Mouse (Mus musculus): ENCODE measurements around the gene Tm4sf20.

The Tm4sf20 gene

GRCm38 (mm10) chr1:82779388-82779966 lies 11.2 kb upstream of the Tm4sf20 start:
- DNase-seq (ENCODE audit: low spot score in 2 of 2) = no peak

- DNase-seq (ENCODE audit: low spot score in 2 of 2) = no peak
Measured at GRCm38 (mm10) chr1:82775293-82775692, 7.0 kb upstream of the Tm4sf20 start.

- no peak for DNase-seq (ENCODE audit: low spot score in 2 of 2)
Measured at GRCm38 (mm10) chr1:82773208-82773607, 4.9 kb upstream of the Tm4sf20 start.

GRCm38 (mm10) chr1:82772428-82772827 lies 4.2 kb upstream of the Tm4sf20 start:
- no peak for DNase-seq (ENCODE audit: low spot score in 2 of 2)

- no peak for DNase-seq (ENCODE audit: low spot score in 2 of 2)
Measured at GRCm38 (mm10) chr1:82771022-82771586, 2.8 kb upstream of the Tm4sf20 start, which contains the start of gene Gm47791. Gene Gm47791, minus strand, starts transcription at chr1:82771243.

- DNase-seq (ENCODE audit: low spot score in 2 of 2) = no peak
Measured at GRCm38 (mm10) chr1:82766641-82767040, 1.6 kb downstream of the Tm4sf20 start.

GRCm38 (mm10) chr1:82766227-82766626 lies 2.0 kb downstream of the Tm4sf20 start:
- DNase-seq (ENCODE audit: low spot score in 2 of 2) = no peak

GRCm38 (mm10) chr1:82762274-82762673 lies 6.0 kb downstream of the Tm4sf20 start:
- no peak for DNase-seq (ENCODE audit: low spot score in 2 of 2)

GRCm38 (mm10) chr1:82761454-82762169 lies 6.6 kb downstream of the Tm4sf20 start:
- no peak for DNase-seq (ENCODE audit: low spot score in 2 of 2)

- DNase-seq (ENCODE audit: low spot score in 2 of 2) = no peak
Measured at GRCm38 (mm10) chr1:82759520-82759919, 8.7 kb downstream of the Tm4sf20 start.

GRCm38 (mm10) chr1:82747714-82748452 lies 20.4 kb downstream of the Tm4sf20 start:
- no peak for DNase-seq (ENCODE audit: low spot score in 2 of 2)

GRCm38 (mm10) chr1:82746408-82746807 lies 21.9 kb downstream of the Tm4sf20 start:
- DNase-seq (ENCODE audit: low spot score in 2 of 2) = no peak

GRCm38 (mm10) chr1:82743962-82744361 lies 24.3 kb downstream of the Tm4sf20 start:
- DNase-seq (ENCODE audit: low spot score in 2 of 2) = no peak

GRCm38 (mm10) chr1:82741539-82741938 lies 26.7 kb downstream of the Tm4sf20 start:
- DNase-seq (ENCODE audit: low spot score in 2 of 2) = no peak

GRCm38 (mm10) chr1:82738066-82738465 lies 30.2 kb downstream of the Tm4sf20 start:
- DNase-seq (ENCODE audit: low spot score in 2 of 2) = no peak

- DNase-seq (ENCODE audit: low spot score in 2 of 2) = no peak
Measured at GRCm38 (mm10) chr1:82733357-82733756, 34.9 kb downstream of the Tm4sf20 start.

GRCm38 (mm10) chr1:82726482-82726881 lies 41.8 kb downstream of the Tm4sf20 start:
- DNase-seq (ENCODE audit: low spot score in 2 of 2) = no peak

- no peak for DNase-seq (ENCODE audit: low spot score in 2 of 2)
Measured at GRCm38 (mm10) chr1:82725875-82726185, 42.4 kb downstream of the Tm4sf20 start.

- DNase-seq (ENCODE audit: low spot score in 2 of 2) = no peak
Measured at GRCm38 (mm10) chr1:82725026-82725874, 43.0 kb downstream of the Tm4sf20 start.

GRCm38 (mm10) chr1:82724339-82725025 lies 43.8 kb downstream of the Tm4sf20 start, which contains the start of gene Mff:
Gene Mff, plus strand, starts transcription at chr1:82724890.
- peak; percentile 92 to 93 for DNase-seq (ENCODE audit: low spot score in 2 of 2)
